Mouse (Mus musculus) ES-E14 (cell line): Measurements from ENCODE around the gene Osbpl2. TPM values are rescaled to one million over a fixed set of nuclear protein-coding genes. Genes with fewer than 3 reads are reported as not detected.

ENCODE experiments used
- DNase-seq: peaks from one replicate; pipeline ENCODE4 v3.0.0-alpha.2; 2013; ENCODE audit warnings: low read depth, low spot score
- H3K27ac ChIP-seq: 2 replicates; pipeline ENCODE4 v1.5.1; 2012; ENCODE audit warnings: low read depth, mild to moderate bottlenecking, low read length, moderate library complexity, mixed read lengths; ENCODE audit not compliant: poor library complexity, insufficient read depth, severe bottlenecking
- H3K36me3 ChIP-seq: 2 replicates; pipeline ENCODE4 v1.6.1; 2012; ENCODE audit warnings: mild to moderate bottlenecking, low read length, moderate library complexity, mixed read lengths; ENCODE audit not compliant: control insufficient read depth, poor library complexity, insufficient read depth, severe bottlenecking
- H3K4me1 ChIP-seq, 2 experiments: fragments of 150-350 bp in 1 of 2; sonication (generic) in 1 of 2; 2 replicates each; pipeline ENCODE4 v1.6.1; 2012; ENCODE audit warnings: low read length in 2 of 2, mild to moderate bottlenecking in 1 of 2, mixed read lengths in 1 of 2; ENCODE audit not compliant: control insufficient read depth in 2 of 2, insufficient read depth in 2 of 2, poor library complexity in 1 of 2
- H3K4me3 ChIP-seq, 2 experiments: fragments of 150-350 bp in 1 of 2; sonication (generic) in 1 of 2; 2 replicates each; pipeline ENCODE4 v1.5.1; 2012; ENCODE audit warnings: low read length in 2 of 2, low read depth in 1 of 2, mild to moderate bottlenecking in 1 of 2, mixed read lengths in 1 of 2; ENCODE audit not compliant: insufficient read depth in 1 of 2, poor library complexity in 1 of 2, severe bottlenecking in 1 of 2
- H3K9ac ChIP-seq: 2 replicates; pipeline ENCODE4 v1.6.1; 2012; ENCODE audit warnings: low read depth, mild to moderate bottlenecking, low read length, mixed read lengths; ENCODE audit not compliant: poor library complexity, insufficient read depth, severe bottlenecking
- H3K9me3 ChIP-seq: fragments of 150-350 bp; sonication (generic); 2 replicates; pipeline ENCODE4 v1.6.1; 2012; ENCODE audit warnings: low read depth, mild to moderate bottlenecking, low read length; ENCODE audit not compliant: control insufficient read depth, insufficient read depth
- CHD2 ChIP-seq: IDR thresholded peaks from 2 replicates; pipeline ENCODE4 v1.6.1; 2014; ENCODE audit warnings: mild to moderate bottlenecking, low read depth, low read length, inconsistent platforms
- HCFC1 ChIP-seq: IDR thresholded peaks from 2 replicates; pipeline ENCODE4 v1.6.1; 2012; ENCODE audit warnings: low read length, inconsistent platforms, borderline replicate concordance; ENCODE audit not compliant: insufficient read depth
- MAFK ChIP-seq: IDR thresholded peaks from 2 replicates; pipeline ENCODE4 v1.6.1; 2014; ENCODE audit warnings: mild to moderate bottlenecking, low read depth, low read length, inconsistent platforms; ENCODE audit not compliant: insufficient read depth
- ZC3H11A ChIP-seq: IDR thresholded peaks from 2 replicates; pipeline ENCODE4 v1.6.1; 2012; ENCODE audit warnings: low read depth, mild to moderate bottlenecking, inconsistent platforms, low read length, borderline replicate concordance
- ZNF384 ChIP-seq: IDR thresholded peaks from 2 replicates; pipeline ENCODE4 v1.6.1; 2012; ENCODE audit warnings: low read depth, low read length, inconsistent platforms
- in situ Hi-C, 2 experiments: fragments of 600-800 bp; cut with MboI; formaldehyde crosslinking; loops; one replicate each; pipeline ENCODE4 v1.15.1; 2025; ENCODE audit warnings: low sequenced_read_pairs in 2 of 2, inconsistent platforms in 1 of 2; ENCODE audit not compliant: unreplicated experiment in 2 of 2
- total RNA-seq: library from RNA; depleted of rRNA; stranded (reverse); fragments of 300-350 nt; gene quantifications from 2 replicates; pipeline ENCODE4 v1.2.3, GENCODE M21; 2012; rRNA removed

The Osbpl2 gene
- total RNA-seq: 12.2 and 12.3 TPM in 2 replicates

GRCm38 (mm10) chr2:180118661-180119438, at the start of gene Osbpl2:
Osbpl2 (plus strand) TSS chr2:180119306.
- in situ Hi-C loops: no loop called here
- Histone ChIP-seq H3K9me3 (no peaks in the 10 kb centered on the region), H3K4me1 (peaks cover 8 to 37% of the 10 kb centered on the region in 2 experiments; a peak in 3 of 4 replicates), H3K4me3 (peak within 1 kb of the TSS; percentile 89 to 90), H3K9ac (peak within 1 kb of the TSS; percentile 67), H3K27ac (peak within 1 kb of the TSS; percentile 27; the same call in 1 of the 2 replicates), H3K36me3 (no peaks in the 10 kb centered on the region)
- peak; percentile 69; the same call in 1 of the 2 replicates for TF ChIP-seq CHD2
- no peak for TF ChIP-seq HCFC1
- DNase-seq: peak; percentile 98

- Histone ChIP-seq H3K4me3 (peak overlapping the region; percentile 86 to 87), H3K4me1 (peaks cover 2 to 7% of the 10 kb centered on the region in 2 experiments; a peak in 1 of 4 replicates), H3K9ac (peak overlapping the region; percentile 86), H3K27ac (no peak overlapping the region), H3K36me3 (peaks cover 10% of the 10 kb centered on the region; the same call in 1 of the 2 replicates), H3K9me3 (no peaks in the 10 kb centered on the region)
- TF ChIP-seq ZC3H11A (no peak), ZNF384 (no peak), MAFK (no peak), HCFC1 (no peak), CHD2 (no peak)
- in situ Hi-C loops: no loop called here
- no peak for DNase-seq
Measured at GRCm38 (mm10) chr2:180069770-180070480, 49.2 kb upstream of the Osbpl2 start.

- TF ChIP-seq ZNF384 (no peak), ZC3H11A (no peak), HCFC1 (no peak; the same call in 1 of the 2 replicates), MAFK (no peak), CHD2 (no peak)
- H3K36me3 ChIP-seq: peaks cover 10% of the 10 kb centered on the region; the same call in 1 of the 2 replicates
- DNase-seq: peak; percentile 80
- H3K9me3 ChIP-seq: no peaks in the 10 kb centered on the region
- H3K27ac ChIP-seq: peak within 1 kb of the TSS; percentile 49
- peaks cover 2 to 7% of the 10 kb centered on the region in 2 experiments; a peak in 1 of 4 replicates for H3K4me1 ChIP-seq
- H3K9ac ChIP-seq: peak within 1 kb of the TSS; percentile 87
- peak within 1 kb of the TSS; percentile 86 to 87 for H3K4me3 ChIP-seq
- in situ Hi-C loops: no loop called here
Measured at GRCm38 (mm10) chr2:180070481-180071453, 48.3 kb upstream of the Osbpl2 start, which contains the start of gene Mtg2. Mtg2 (plus strand) TSS chr2:180070588.

GRCm38 (mm10) chr2:180071671-180072070, 47.4 kb upstream of the Osbpl2 start:
- Histone ChIP-seq H3K4me3 (0 out of 4 replicates have a peak overlapping the region, but pooled peaks of 1 of the 2 experiments have one; percentile 86), H3K27ac (no peak overlapping the region), H3K4me1 (peaks cover 2 to 7% of the 10 kb centered on the region in 2 experiments; a peak in 1 of 4 replicates), H3K9me3 (no peaks in the 10 kb centered on the region), H3K36me3 (peaks cover 10% of the 10 kb centered on the region; the same call in 1 of the 2 replicates), H3K9ac (no peak overlapping the region)
- DNase-seq: no peak
- in situ Hi-C loops: no loop called here
- TF ChIP-seq HCFC1 (no peak), CHD2 (no peak), ZNF384 (no peak), ZC3H11A (no peak), MAFK (no peak)
